Mouse (Mus musculus) G1E (cell line): Measurements from ENCODE around the gene Card10. TPM values are rescaled to one million over a fixed set of nuclear protein-coding genes. Genes with fewer than 3 reads are reported as not detected.
"Not testable (repeated sequence)": the region's sequence is repeated elsewhere in the genome, so short reads cannot be mapped to it uniquely, and the experiment has no call there.

Experiments used
- ATAC-seq: 2 replicates; pipeline ENCODE4 v1.8.0; 2016; ENCODE audit warnings: mild to moderate bottlenecking; ENCODE audit not compliant: insufficient number of reproducible peaks, poor library complexity, low FRiP score, severe bottlenecking; ENCODE audit errors: extremely low read depth
- DNase-seq: peaks from one replicate; pipeline ENCODE4 v3.0.0; 2012; ENCODE audit warnings: low spot score
- H3K27me3 ChIP-seq: 2 replicates; pipeline ENCODE4 v1.6.1; 2012; ENCODE audit warnings: mild to moderate bottlenecking, low read length, inconsistent platforms; ENCODE audit not compliant: insufficient read depth
- H3K36me3 ChIP-seq: replicated peaks from 2 replicates; pipeline ENCODE3; 2012; ENCODE audit warnings: mild to moderate bottlenecking, inconsistent platforms
- H3K4me1 ChIP-seq: 2 replicates; pipeline ENCODE4 v1.6.1; 2012; ENCODE audit warnings: low read depth, low read length, inconsistent platforms, mixed read lengths; ENCODE audit not compliant: insufficient read depth
- H3K4me3 ChIP-seq: 2 replicates; pipeline ENCODE4 v1.5.1; 2012; ENCODE audit warnings: low read depth, mild to moderate bottlenecking, inconsistent platforms, low read length, moderate library complexity, mixed read lengths
- H3K9me3 ChIP-seq: replicated peaks from 2 replicates; pipeline ENCODE4 v1.6.1; 2012; ENCODE audit warnings: inconsistent platforms
- CTCF ChIP-seq: IDR thresholded peaks from 2 replicates; pipeline ENCODE4 v1.5.1; 2012; ENCODE audit warnings: low read depth, low read length, inconsistent platforms, mixed read lengths
- GATA1 ChIP-seq: IDR thresholded peaks from 2 replicates; pipeline ENCODE4 v1.6.1; 2012; ENCODE audit warnings: borderline replicate concordance, low read length, inconsistent platforms, mixed read lengths
- GATA2 ChIP-seq: IDR thresholded peaks from 2 replicates; pipeline ENCODE4 v1.6.1; 2012; ENCODE audit warnings: low read depth, low read length, inconsistent platforms, borderline replicate concordance
- POLR2AphosphoS5 ChIP-seq: IDR thresholded peaks from 2 replicates; pipeline ENCODE4 v1.6.1; 2012; ENCODE audit warnings: low read depth, low read length, inconsistent platforms; ENCODE audit not compliant: insufficient replicate concordance
- TAL1 ChIP-seq: conservative IDR thresholded peaks from 2 replicates; pipeline ENCODE4 v1.6.1; 2012; ENCODE audit warnings: low read depth, low read length, inconsistent platforms, mixed read lengths
- polyA plus RNA-seq: library from polyadenylated mRNA; stranded (reverse); fragments of >175 nt; gene quantifications from 2 replicates; pipeline ENCODE4 v1.2.3, GENCODE M21; 2012
- total RNA-seq, 2 experiments: library from RNA; stranded (forward) in 1 of 2; stranded (reverse) in 1 of 2; fragments of 200-1000 nt in 1 of 2; fragments of >200 nt in 1 of 2; fragmentation: Nextera tagmentation in 1 of 2; gene quantifications; 2 replicates each; pipeline ENCODE4 v1.2.3; 2014 to 2017

Gene Card10
- total RNA-seq (2014; fragmentation: Nextera tagmentation) (not detected in 2 replicates), total RNA-seq (2017) (not detected in 2 replicates), polyA plus RNA-seq (not detected in 2 replicates)

DNA sequence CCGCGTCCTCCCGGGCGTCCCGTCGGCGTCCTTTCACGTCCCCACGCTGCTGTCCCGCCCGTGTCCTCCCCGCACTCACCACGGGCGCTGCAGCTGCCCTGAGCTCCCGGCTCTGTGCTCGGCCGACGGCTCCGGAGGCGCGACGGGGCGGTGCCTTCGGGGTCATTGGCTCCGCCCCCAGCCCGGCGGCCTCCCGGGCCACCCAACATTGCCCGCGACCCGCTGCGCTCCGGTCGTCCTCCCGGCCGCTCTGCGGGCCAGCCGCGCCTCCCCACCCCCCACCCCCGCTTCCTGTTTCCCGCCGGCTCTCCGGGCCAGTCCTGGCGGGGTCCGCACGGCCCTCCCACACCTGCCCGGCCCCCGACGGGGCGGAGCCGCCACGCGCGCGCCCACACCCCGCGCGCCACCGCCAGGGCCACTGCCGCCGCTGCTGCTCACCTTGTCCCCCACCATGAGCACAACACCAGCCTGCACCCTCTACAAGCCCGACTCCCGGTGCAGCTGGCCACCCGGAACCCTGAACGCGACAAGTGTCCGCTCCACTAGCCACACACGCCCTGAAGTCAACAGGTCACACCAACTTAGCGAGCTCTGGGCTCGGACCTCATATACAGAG is at the start of gene Card10:
Gene Card10, minus strand, starts transcription at position 267 of the 616 bp plus-strand sequence.
- ATAC-seq: no peak
- H3K27me3 ChIP-seq: peaks cover 10% of the 10 kb centered on the region; the same call in 1 of the 2 replicates
- H3K4me1 ChIP-seq: no peaks in the 10 kb centered on the region
- peaks cover 10% of the 10 kb centered on the region for H3K9me3 ChIP-seq
- 0 out of 2 replicates have a peak within 1 kb of the TSS, but pooled peaks have one; percentile 4 for H3K4me3 ChIP-seq
- TF ChIP-seq TAL1 (no peak), POLR2AphosphoS5 (no peak), GATA1 (no peak), CTCF (no peak), GATA2 (no peak)
- DNase-seq: no peak
- no peaks in the 10 kb centered on the region for H3K36me3 ChIP-seq

DNA sequence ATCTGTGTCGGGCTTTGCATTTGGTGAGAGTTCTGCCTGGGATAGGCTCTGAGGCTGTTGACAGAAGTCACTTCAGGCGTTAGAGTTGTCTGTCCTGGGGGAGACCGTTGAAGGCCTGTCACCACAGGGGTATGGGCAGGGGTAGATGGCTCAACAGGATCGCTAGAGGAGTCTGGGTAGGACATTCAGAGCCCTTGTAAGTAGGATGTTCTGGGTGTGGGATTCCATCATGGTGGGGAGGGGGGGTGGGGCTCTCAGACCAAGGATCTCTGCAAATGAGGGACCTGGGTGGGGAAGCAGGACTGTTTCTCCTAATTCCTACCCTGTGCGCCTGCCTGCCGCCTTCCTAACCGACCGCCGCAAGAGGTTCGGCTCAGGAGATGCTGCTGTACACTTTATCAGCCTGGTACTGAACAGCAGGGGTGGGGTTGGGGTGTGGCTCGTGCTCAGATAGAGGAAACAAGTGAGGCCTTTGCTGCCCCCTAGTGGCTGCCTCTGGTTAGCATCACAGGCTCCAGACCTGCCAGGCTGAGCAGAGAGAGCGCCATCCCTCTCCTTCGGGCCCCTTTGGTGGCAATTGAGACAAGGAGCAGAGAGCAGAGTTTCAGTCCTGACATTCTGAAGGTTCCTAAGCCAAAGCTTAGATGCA is 48.8 kb upstream of the Card10 start:
- peak; percentile 75 for DNase-seq

DNA sequence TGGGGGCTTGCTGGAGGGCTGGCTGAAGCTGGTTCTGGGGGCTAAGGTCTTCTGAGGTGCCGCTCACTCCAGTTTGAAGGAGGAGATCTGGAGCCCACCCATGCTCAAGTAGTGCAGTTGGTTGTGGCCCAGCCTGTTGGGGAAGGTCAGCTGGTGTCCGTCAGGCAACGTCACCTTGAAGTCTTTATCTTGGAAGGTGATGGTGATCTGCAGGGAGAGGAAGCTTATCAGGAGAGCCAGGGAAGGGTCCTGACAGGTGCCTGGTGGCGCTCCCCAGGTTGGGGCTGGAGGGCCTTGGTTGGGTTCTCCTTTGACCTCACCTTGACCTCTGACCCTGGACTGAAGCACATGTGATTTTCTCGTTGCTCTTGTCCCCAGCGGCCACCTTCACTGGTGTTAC is 48.1 kb upstream of the Card10 start:
- H3K27me3 ChIP-seq: peaks cover 53% of the 10 kb centered on the region
- no peaks in the 10 kb centered on the region for H3K36me3 ChIP-seq
- DNase-seq (no peak), ATAC-seq (no peak)
- no peak overlapping the region for H3K4me3 ChIP-seq
- peaks cover 17% of the 10 kb centered on the region for H3K4me1 ChIP-seq
- no peaks in the 10 kb centered on the region for H3K9me3 ChIP-seq
- no peak for TF ChIP-seq GATA1
- TF ChIP-seq POLR2AphosphoS5: no peak
- TF ChIP-seq GATA2: no peak
- no peak for TF ChIP-seq CTCF
- TF ChIP-seq TAL1: no peak

More for the DNA sequence above, 48.8 kb upstream of the Card10 start:
- ATAC-seq: peak; percentile 63
- H3K36me3 ChIP-seq: no peaks in the 10 kb centered on the region
- H3K4me3 ChIP-seq: no peak overlapping the region
- no peaks in the 10 kb centered on the region for H3K9me3 ChIP-seq
- peaks cover 57% of the 10 kb centered on the region for H3K27me3 ChIP-seq
- peaks cover 17% of the 10 kb centered on the region for H3K4me1 ChIP-seq
- TF ChIP-seq CTCF (peak; percentile 56), TAL1 (no peak), GATA2 (no peak), POLR2AphosphoS5 (no peak), GATA1 (no peak)

DNA sequence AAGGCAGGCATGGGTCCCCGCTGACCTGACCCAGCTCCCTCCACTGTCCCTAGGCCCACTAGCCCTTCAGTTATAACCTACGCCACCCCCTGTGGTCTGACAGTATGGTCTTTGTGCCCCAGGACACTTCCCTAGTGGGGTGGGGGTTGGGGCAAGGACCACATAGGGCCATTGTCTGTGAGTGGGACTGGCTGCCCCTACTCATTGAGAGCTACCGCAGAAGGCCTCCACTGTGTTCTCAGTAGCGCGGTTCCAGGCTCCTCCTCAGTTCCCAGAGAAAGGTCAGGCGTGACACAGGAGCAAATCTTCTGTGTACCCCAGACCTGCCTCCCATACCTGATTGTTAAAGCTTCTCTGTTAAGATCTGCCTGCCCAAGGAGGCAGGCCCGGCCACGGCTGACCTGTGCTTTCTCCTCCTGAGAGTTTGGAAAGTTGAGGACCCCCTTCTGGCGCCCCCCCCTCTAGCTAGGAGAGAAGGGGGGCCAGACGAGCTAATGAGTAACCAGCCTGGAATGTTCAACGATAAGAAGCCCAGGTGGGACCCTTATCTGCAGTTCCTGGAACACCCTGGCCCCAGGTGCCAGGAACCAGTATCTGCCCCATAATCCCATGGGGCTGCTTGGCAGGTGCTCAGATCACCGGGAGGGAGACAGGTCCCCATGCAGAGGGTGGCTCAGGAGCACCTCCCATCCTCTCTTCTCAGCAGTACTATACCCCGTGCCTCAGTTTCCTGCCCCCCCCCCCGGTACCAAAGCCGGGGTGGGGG is 47.4 kb upstream of the Card10 start:
- no peaks in the 10 kb centered on the region for H3K36me3 ChIP-seq
- no peak for TF ChIP-seq GATA1
- no peak for TF ChIP-seq GATA2
- no peak for TF ChIP-seq CTCF
- no peak for TF ChIP-seq TAL1
- H3K9me3 ChIP-seq: no peaks in the 10 kb centered on the region
- H3K27me3 ChIP-seq: peaks cover 54% of the 10 kb centered on the region
- H3K4me1 ChIP-seq: peaks cover 12% of the 10 kb centered on the region
- no peak overlapping the region for H3K4me3 ChIP-seq
- ATAC-seq (no peak), DNase-seq (no peak)

DNA sequence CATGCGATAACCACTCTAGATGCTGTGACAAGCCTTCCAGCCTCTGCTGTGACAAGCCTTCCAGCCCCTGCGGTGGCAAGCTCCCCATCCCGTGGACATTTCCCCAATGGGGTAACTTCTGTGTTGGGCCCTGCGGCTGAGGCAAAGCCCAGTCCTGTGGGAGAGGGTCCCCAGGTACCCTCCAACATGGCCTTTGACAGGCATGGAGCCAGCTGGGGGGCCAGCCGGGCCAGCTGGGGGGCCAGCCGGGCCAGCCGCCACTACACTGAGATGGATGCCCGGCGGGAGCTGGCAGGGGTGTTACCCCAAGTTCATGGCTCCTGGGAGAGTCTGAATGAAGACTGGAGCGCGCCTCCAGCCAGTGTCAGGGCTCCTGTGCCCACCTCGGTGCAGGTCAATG is 46.6 kb upstream of the Card10 start:
- ATAC-seq: no peak
- Histone ChIP-seq H3K9me3 (no peaks in the 10 kb centered on the region), H3K4me1 (peaks cover 12% of the 10 kb centered on the region), H3K36me3 (no peaks in the 10 kb centered on the region), H3K27me3 (peaks cover 56% of the 10 kb centered on the region), H3K4me3 (no peak overlapping the region)
- TF ChIP-seq GATA2 (no peak), CTCF (no peak), GATA1 (no peak), TAL1 (no peak), POLR2AphosphoS5 (no peak)
- no peak for DNase-seq

DNA sequence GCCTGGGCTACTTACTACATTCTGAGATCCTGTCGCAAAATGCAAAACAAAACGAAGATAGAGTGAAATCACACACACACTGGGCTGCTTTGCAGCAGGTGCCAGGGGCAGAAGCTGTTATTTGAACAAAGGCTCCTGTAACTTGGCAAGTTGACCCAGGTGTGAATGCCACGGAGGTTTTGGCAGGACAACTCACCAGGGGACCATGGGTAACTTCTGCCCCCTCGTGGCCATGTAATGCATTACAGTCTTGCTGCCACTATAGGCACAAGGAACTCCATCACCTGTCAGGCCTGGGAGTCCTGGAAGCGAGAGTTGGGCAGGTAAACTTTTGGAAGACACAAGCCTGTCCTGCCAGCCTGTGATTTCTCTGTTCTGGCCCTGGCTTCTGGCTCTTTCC is 45.6 kb upstream of the Card10 start:
- no peaks in the 10 kb centered on the region for H3K36me3 ChIP-seq
- H3K4me3 ChIP-seq: no peak overlapping the region
- no peaks in the 10 kb centered on the region for H3K9me3 ChIP-seq
- H3K4me1 ChIP-seq: peaks cover 12% of the 10 kb centered on the region
- TF ChIP-seq GATA1 (no peak), TAL1 (no peak), POLR2AphosphoS5 (no peak), GATA2 (no peak), CTCF (peak; percentile 93)
- DNase-seq (peak; percentile 68), ATAC-seq (peak; percentile 34; the same call in 1 of the 2 replicates)
- H3K27me3 ChIP-seq: peaks cover 60% of the 10 kb centered on the region

DNA sequence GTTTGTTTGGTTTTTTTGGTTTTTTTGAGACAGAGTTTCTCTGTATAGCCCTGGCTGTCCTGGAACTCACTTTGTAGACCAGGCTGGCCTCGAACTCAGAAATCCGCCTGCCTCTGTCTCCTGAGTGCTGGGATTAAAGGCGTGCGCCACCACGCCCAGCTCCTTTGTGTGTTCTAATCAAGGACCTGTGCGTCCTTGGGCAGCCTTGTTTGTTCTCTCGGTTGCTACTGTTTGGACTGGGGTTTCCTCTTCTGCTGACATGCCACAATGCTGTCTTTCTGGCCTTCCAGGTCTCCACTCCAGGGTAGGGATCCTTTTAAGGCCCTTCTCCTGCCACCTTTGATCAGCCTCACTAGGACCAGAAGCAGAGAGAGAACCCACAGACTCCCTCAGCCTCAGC is 44.0 kb upstream of the Card10 start:
- H3K9me3 ChIP-seq, DNase-seq, ATAC-seq, H3K36me3 ChIP-seq, H3K4me3 ChIP-seq: not testable (repeated sequence)
- Histone ChIP-seq H3K4me1 (peaks cover 21% of the 10 kb centered on the region), H3K27me3 (peaks cover 67% of the 10 kb centered on the region)
